Mouse (Mus musculus) MEL (cell line): Measurements from ENCODE around the gene Nt5c2. TPM values are rescaled to one million over a fixed set of nuclear protein-coding genes. Genes with fewer than 3 reads are reported as not detected.

Source experiments
- DNase-seq: peaks from one replicate; pipeline ENCODE4 v3.0.0; 2011; ENCODE audit warnings: low read depth, low spot score
- H3K27ac ChIP-seq: 2 replicates; pipeline ENCODE4 v1.5.1; 2012; ENCODE audit warnings: low read depth, mild to moderate bottlenecking, control low read depth, low read length, moderate library complexity; ENCODE audit not compliant: control insufficient read depth
- H3K27me3 ChIP-seq, 2 experiments: fragments of 150-350 bp in 1 of 2; sonication (generic) in 1 of 2; 2 replicates each; pipeline ENCODE4 v1.6.1; 2012; ENCODE audit warnings: low read length in 2 of 2, mild to moderate bottlenecking in 2 of 2, improper control_type of control experiment in 1 of 2, moderate library complexity in 1 of 2; ENCODE audit not compliant: insufficient read depth in 2 of 2, control insufficient read depth in 1 of 2
- H3K36me3 ChIP-seq, 2 experiments: 2 replicates each; pipeline ENCODE4 v1.6.1; 2012 to 2014; ENCODE audit warnings: low read length in 2 of 2, improper control_type of control experiment in 1 of 2, inconsistent platforms in 1 of 2, mild to moderate bottlenecking in 1 of 2; ENCODE audit not compliant: insufficient read depth in 2 of 2, control insufficient read depth in 1 of 2
- H3K4me1 ChIP-seq, 2 experiments: fragments of 150-350 bp in 1 of 2; sonication (generic) in 1 of 2; 2 replicates each; pipeline ENCODE4 v1.6.1; 2012; ENCODE audit warnings: low read length in 2 of 2, improper control_type of control experiment in 1 of 2, mild to moderate bottlenecking in 1 of 2; ENCODE audit not compliant: insufficient read depth in 2 of 2, control insufficient read depth in 1 of 2
- H3K4me3 ChIP-seq, 2 experiments: fragments of 150-350 bp in 1 of 2; sonication (generic) in 1 of 2; 2 replicates each; pipeline ENCODE4 v1.5.1; 2012; ENCODE audit warnings: low read depth in 2 of 2, low read length in 2 of 2, mild to moderate bottlenecking in 2 of 2, moderate library complexity in 2 of 2, control low read depth in 1 of 2, improper control_type of control experiment in 1 of 2; ENCODE audit not compliant: control insufficient read depth in 1 of 2, insufficient read depth in 1 of 2
- H3K79me2 ChIP-seq: 2 replicates; pipeline ENCODE4 v1.6.1; 2012; ENCODE audit warnings: mild to moderate bottlenecking, low read length, moderate library complexity; ENCODE audit not compliant: control insufficient read depth, poor library complexity, insufficient read depth
- H3K9ac ChIP-seq: 2 replicates; pipeline ENCODE4 v1.6.1; 2012; ENCODE audit warnings: low read depth, mild to moderate bottlenecking, control low read depth, low read length, moderate library complexity; ENCODE audit not compliant: control insufficient read depth, poor library complexity, severe bottlenecking
- H3K9me3 ChIP-seq: fragments of 150-350 bp; sonication (generic); replicated peaks from 2 replicates; pipeline ENCODE4 v1.6.1; 2012; ENCODE audit warnings: mild to moderate bottlenecking, low read length, improper control_type of control experiment, moderate library complexity; ENCODE audit not compliant: insufficient read depth
- CTCF ChIP-seq, 3 experiments: IDR thresholded peaks in 2 of 3; conservative IDR thresholded peaks in 1 of 3; 2 replicates each; pipeline ENCODE4 v1.5.1; 2011 to 2012; ENCODE audit warnings: low read length in 3 of 3, low read depth in 2 of 3, mild to moderate bottlenecking in 2 of 3, improper control_type of control experiment in 1 of 3, inconsistent platforms in 1 of 3, mixed read lengths in 1 of 3, moderate library complexity in 1 of 3; ENCODE audit not compliant: control insufficient read depth in 1 of 3, insufficient read depth in 1 of 3, poor library complexity in 1 of 3, severe bottlenecking in 1 of 3
- EP300 ChIP-seq, 2 experiments: IDR thresholded peaks; 2 replicates each; pipeline ENCODE4 v1.6.1; 2011; ENCODE audit warnings: improper control_type of control experiment in 2 of 2, low read length in 2 of 2, low read depth in 1 of 2, mild to moderate bottlenecking in 1 of 2
- ETS1 ChIP-seq: IDR thresholded peaks from 2 replicates; pipeline ENCODE4 v1.6.1; 2012; ENCODE audit warnings: low read depth, mild to moderate bottlenecking, inconsistent platforms, low read length, improper control_type of control experiment, moderate library complexity
- GABPA ChIP-seq: IDR thresholded peaks from 2 replicates; pipeline ENCODE4 v1.6.1; 2012; ENCODE audit warnings: low read depth, mild to moderate bottlenecking, inconsistent platforms, low read length, improper control_type of control experiment, moderate library complexity
- JUND ChIP-seq: IDR thresholded peaks from 2 replicates; pipeline ENCODE4 v1.6.1; 2011; ENCODE audit warnings: low read depth, mild to moderate bottlenecking, improper control_type of control experiment, low read length
- MAFK ChIP-seq: IDR thresholded peaks from 2 replicates; pipeline ENCODE4 v1.6.1; 2011; ENCODE audit warnings: low read depth, mild to moderate bottlenecking, low read length, improper control_type of control experiment, borderline replicate concordance
- MEF2A ChIP-seq: IDR thresholded peaks from 2 replicates; pipeline ENCODE4 v1.6.1; 2014; ENCODE audit warnings: low read depth, mild to moderate bottlenecking, inconsistent platforms, low read length, improper control_type of control experiment; ENCODE audit not compliant: poor library complexity, insufficient replicate concordance, severe bottlenecking; ENCODE audit errors: extremely low read depth
- MXI1 ChIP-seq: IDR thresholded peaks from 2 replicates; pipeline ENCODE4 v1.6.1; 2011; ENCODE audit warnings: mild to moderate bottlenecking, low read depth, low read length, improper control_type of control experiment
- MYB ChIP-seq: IDR thresholded peaks from 2 replicates; pipeline ENCODE4 v1.6.1; 2011; ENCODE audit warnings: mild to moderate bottlenecking, low read depth, low read length, improper control_type of control experiment
- NELFE ChIP-seq: IDR thresholded peaks from 2 replicates; pipeline ENCODE4 v1.6.1; 2011; ENCODE audit warnings: low read depth, low read length, improper control_type of control experiment
- NRF1 ChIP-seq: IDR thresholded peaks from 2 replicates; pipeline ENCODE4 v1.6.1; 2014; ENCODE audit warnings: low read depth, mild to moderate bottlenecking, inconsistent platforms, low read length, improper control_type of control experiment, moderate library complexity; ENCODE audit not compliant: poor library complexity, insufficient read depth, severe bottlenecking
- POLR2AphosphoS5 ChIP-seq: IDR thresholded peaks from 2 replicates; pipeline ENCODE4 v1.6.1; 2012; ENCODE audit warnings: low read depth, borderline replicate concordance, mild to moderate bottlenecking, inconsistent platforms, low read length, moderate library complexity, mixed read lengths
- RCOR1 ChIP-seq: IDR thresholded peaks from 2 replicates; pipeline ENCODE4 v1.6.1; 2012; ENCODE audit warnings: low read depth, mild to moderate bottlenecking, inconsistent platforms, low read length, improper control_type of control experiment
- SIN3A ChIP-seq: IDR thresholded peaks from 2 replicates; pipeline ENCODE4 v1.6.1; 2012; ENCODE audit warnings: low read length, improper control_type of control experiment, inconsistent platforms
- SMC3 ChIP-seq: IDR thresholded peaks from 2 replicates; pipeline ENCODE4 v1.6.1; 2011; ENCODE audit warnings: low read depth, low read length, improper control_type of control experiment
- TBP ChIP-seq: IDR thresholded peaks from 2 replicates; pipeline ENCODE4 v1.8.0; 2011; ENCODE audit warnings: low read depth, low read length, improper control_type of control experiment
- TCF12 ChIP-seq: IDR thresholded peaks from 2 replicates; pipeline ENCODE4 v1.6.1; 2014; ENCODE audit warnings: low read depth, mild to moderate bottlenecking, inconsistent platforms, low read length, improper control_type of control experiment, moderate library complexity
- USF1 ChIP-seq: IDR thresholded peaks from 2 replicates; pipeline ENCODE4 v1.6.1; 2014; ENCODE audit warnings: low read depth, mild to moderate bottlenecking, inconsistent platforms, low read length, improper control_type of control experiment, moderate library complexity
- USF2 ChIP-seq, 2 experiments: IDR thresholded peaks; 2 replicates each; pipeline ENCODE4 v1.6.1; 2011 to 2012; ENCODE audit warnings: improper control_type of control experiment in 2 of 2, low read length in 2 of 2, borderline replicate concordance in 1 of 2, inconsistent platforms in 1 of 2, low read depth in 1 of 2, mild to moderate bottlenecking in 1 of 2; ENCODE audit not compliant: insufficient read depth in 1 of 2
- ZC3H11A ChIP-seq: IDR thresholded peaks from 2 replicates; pipeline ENCODE4 v1.6.1; 2012; ENCODE audit warnings: low read depth, mild to moderate bottlenecking, inconsistent platforms, low read length, improper control_type of control experiment
- ZMIZ1 ChIP-seq: IDR thresholded peaks from 2 replicates; pipeline ENCODE4 v1.6.1; 2012; ENCODE audit warnings: low read depth, mild to moderate bottlenecking, inconsistent platforms, low read length, improper control_type of control experiment, moderate library complexity
- polyA plus RNA-seq, 2 experiments: library from polyadenylated mRNA; stranded (reverse) in 1 of 2; unstranded in 1 of 2; fragments of >175 nt in 1 of 2; fragments of >200 nt in 1 of 2; gene quantifications; 2 replicates each; pipeline versions ENCODE4 v1.2.1 to v1.2.4; 2012; ENCODE audit warnings: low replicate concordance in 2 of 2, low read depth in 1 of 2; ENCODE audit not compliant: insufficient read length in 2 of 2, insufficient read depth in 1 of 2, missing spikeins in 1 of 2
- total RNA-seq: library from RNA; depleted of rRNA; stranded (reverse); fragments of 300-350 nt; gene quantifications from 2 replicates; pipeline ENCODE4 v1.2.3, GENCODE M21; 2012

Nt5c2 gene
- total and polyA plus RNA-seq, 3 experiments, result 64.6 to 455 (median 147) TPM

GRCm38 (mm10) chr19:46863236-46863927, 151.6 kb downstream of the Nt5c2 start (continued):
- TF ChIP-seq SMC3, result no peak; the same call in 1 of the 2 replicates
- TF ChIP-seq POLR2AphosphoS5, result no peak
- TF ChIP-seq USF2 (IDR thresholded peaks at IDR 0.05; ENCODE audit: borderline replicate concordance in 1 of 2, insufficient read depth in 1 of 2, low read depth in 1 of 2, low read length in 2 of 2), result no peak
- no peak for TF ChIP-seq TBP
- TF ChIP-seq EP300 (IDR thresholded peaks at IDR 0.05; ENCODE audit: low read depth in 1 of 2, low read length in 2 of 2), result peak; percentile 83 to 91
- no peak for TF ChIP-seq MAFK
- TF ChIP-seq JUND, result no peak
- no peak; a peak in 1 of 6 replicates for TF ChIP-seq CTCF (IDR thresholded peaks at IDR 0.05 in 2 of 3, conservative IDR thresholded peaks at IDR 0.05 in 1 of 3; ENCODE audit: control insufficient read depth in 1 of 3, insufficient read depth in 1 of 3, low read depth in 2 of 3, low read length in 3 of 3, poor library complexity in 1 of 3, severe bottlenecking in 1 of 3)
- TF ChIP-seq ZC3H11A, result 0 out of 2 replicates have a peak, but pooled peaks have one; percentile 1

GRCm38 (mm10) chr19:46862556-46862955, 152.4 kb downstream of the Nt5c2 start:
- TF ChIP-seq MEF2A, result no peak
- no peak; the same call in 1 of the 2 replicates for TF ChIP-seq NELFE
- peak; percentile 36; the same call in 1 of the 2 replicates for TF ChIP-seq ETS1
- TF ChIP-seq NRF1, result no peak
- peak in 1 of 2 experiments; percentile 11; a peak in 1 of 4 replicates for TF ChIP-seq EP300 (IDR thresholded peaks at IDR 0.05; ENCODE audit: low read depth in 1 of 2, low read length in 2 of 2)
- no peak for TF ChIP-seq POLR2AphosphoS5
- TF ChIP-seq SIN3A, result peak; percentile 18; the same call in 1 of the 2 replicates
- 0 out of 2 replicates have a peak, but pooled peaks have one; percentile 12 for TF ChIP-seq USF1
- no peak for TF ChIP-seq ZC3H11A
- TF ChIP-seq TCF12, result peak; percentile 21; the same call in 1 of the 2 replicates
- 0 out of 2 replicates have a peak, but pooled peaks have one; percentile 14 for TF ChIP-seq MXI1
- no peak for TF ChIP-seq ZMIZ1
- TF ChIP-seq MYB, result no peak
- no peak for TF ChIP-seq TBP
- no peak for TF ChIP-seq GABPA
- no peak for TF ChIP-seq RCOR1
- no peaks in the 10 kb centered on the region for H3K27me3 ChIP-seq
- H3K27ac ChIP-seq, result peak overlapping the region; percentile 84
- peak overlapping the region; percentile 59 for H3K9ac ChIP-seq
- H3K79me2 ChIP-seq, result no peaks in the 10 kb centered on the region
- DNase-seq, result peak; percentile 59
- H3K4me1 ChIP-seq, result peaks cover 20 to 38% of the 10 kb centered on the region in 2 experiments
- peaks cover 0 to 34% of the 10 kb centered on the region in 2 experiments; a peak in 2 of 4 replicates for H3K36me3 ChIP-seq
- no peaks in the 10 kb centered on the region for H3K9me3 ChIP-seq
- no peak overlapping the region for H3K4me3 ChIP-seq
